Comparison of ENCODE assay signal across 8 mouse cellular contexts in genomic region chr6:54460915-54461671, GRCm38 (mm10). TPM values are rescaled to one million over a fixed set of nuclear protein-coding genes. Genes with fewer than 3 reads are reported as not detected.
A peak's percentile ranks its signal among the peaks of the same experiment; 100 is the strongest.
DNase-seq lines count a peak whose midpoint lies in the region; ATAC-seq lines count a peak whose summit lies in the region.

No protein-coding gene starts in this region.

- H3K4me2 ChIP-seq in forebrain, embryonic 12.5 days, result no peak overlapping the region

- H3K27ac ChIP-seq in forebrain, embryonic 12.5 days, result no peak overlapping the region
- H3K27ac ChIP-seq in forebrain, embryonic 10.5 days, result no peak overlapping the region

- ATAC-seq in forebrain, embryonic 12.5 days (ENCODE audit: low FRiP score), result 0 out of 2 replicates have a peak, but pooled peaks have one; percentile 9
- ATAC-seq in frontal cortex, adult (ENCODE audit: low TSS enrichment), result peak; percentile 78

- no peaks in the 10 kb centered on the region for H3K9me3 ChIP-seq in forebrain, embryonic 12.5 days
- H3K9me3 ChIP-seq in forebrain, embryonic 10.5 days, result no peaks in the 10 kb centered on the region

- no peak overlapping the region for H3K4me3 ChIP-seq in forebrain, embryonic 12.5 days (replicated peaks)
- no peak overlapping the region for H3K4me3 ChIP-seq in forebrain, embryonic 10.5 days

- 69% methylated on average over 13 of the region's 13 CpGs for whole genome bisulfite sequencing in forebrain, embryonic 12.5 days
- WGBS in forebrain, embryonic 10.5 days, result 84% methylated on average over 13 of the region's 13 CpGs

- H3K4me1 ChIP-seq in forebrain, embryonic 12.5 days, result peaks cover 16% of the 10 kb centered on the region; the same call in 1 of the 2 replicates
- peaks cover 8% of the 10 kb centered on the region for H3K4me1 ChIP-seq in forebrain, embryonic 10.5 days

- 0 out of 2 replicates have a peak, but pooled peaks cover 3% of the 10 kb centered on the region for H3K27me3 ChIP-seq in forebrain, embryonic 12.5 days
- H3K27me3 ChIP-seq in forebrain, embryonic 10.5 days (ENCODE audit: poor library complexity, severe bottlenecking), result peaks cover 4% of the 10 kb centered on the region; the same call in 1 of the 2 replicates

- no peak overlapping the region for H3K9ac ChIP-seq in forebrain, embryonic 12.5 days

- DNase-seq in forebrain, embryonic 10.5 days (ENCODE audit: extremely low spot score, low spot score), result no peak
- peak; percentile 51 for DNase-seq in adrenal gland, adult 2 months
- peak; percentile 30 to 33 for DNase-seq in kidney, adult 8-10 months
- peak; percentile 25 to 58 for DNase-seq in lung, postnatal 4 days
- DNase-seq in Muller cell, postnatal 12 days (ENCODE audit: inconsistent ontology term), result no peak
- no peak for DNase-seq in spleen, postnatal 4 days (ENCODE audit: low spot score in 2 of 2)

- no peaks in the 10 kb centered on the region for H3K36me3 ChIP-seq in forebrain, embryonic 12.5 days (replicated peaks)
- H3K36me3 ChIP-seq in forebrain, embryonic 10.5 days (replicated peaks), result no peaks in the 10 kb centered on the region

RNA-seq across cellular contexts. Expression of gene Wipf3, which starts 31.7 kb away (rescaled TPM):
- polyA plus RNA-seq in forebrain, embryonic 12.5 days (2016; fragmentation: Nextera tagmentation; extraction: Ambion mirVana), result 1.6 and 1.7 TPM in 2 replicates
- polyA plus RNA-seq in forebrain, embryonic 10.5 days (2016; fragmentation: Nextera tagmentation; extraction: Ambion mirVana), result 0.72 and 0.90 TPM in 2 replicates
- 1 to 10 TPM; 1.3 to 2.0 TPM for total RNA-seq in adrenal gland, adult 2 months (2021)
- polyA plus RNA-seq in adrenal gland, adult 2 months (2012; rRNA removed), result 0.65 and 0.69 TPM in 2 replicates

Comparison
In these comparisons a context has a peak if more than half of its experiments do, and no peak if none do; other contexts are left out.
1. DNase-seq: peak in adrenal gland, adult 2 months (single experiment), kidney, adult 8-10 months (2 of 2) and lung, postnatal 4 days (2 of 2); none in forebrain, embryonic 10.5 days (single experiment), Muller cell, postnatal 12 days (single experiment) and spleen, postnatal 4 days (0 of 2).